Mouse (Mus musculus): Measurements from ENCODE around the gene Dusp9. TPM values are rescaled to one million over a fixed set of nuclear protein-coding genes. Genes with fewer than 3 reads are reported as not detected.

Gene Dusp9
- polyA plus RNA-seq, 1 experiment from 2014 or later = 1.7 TPM

DNA sequence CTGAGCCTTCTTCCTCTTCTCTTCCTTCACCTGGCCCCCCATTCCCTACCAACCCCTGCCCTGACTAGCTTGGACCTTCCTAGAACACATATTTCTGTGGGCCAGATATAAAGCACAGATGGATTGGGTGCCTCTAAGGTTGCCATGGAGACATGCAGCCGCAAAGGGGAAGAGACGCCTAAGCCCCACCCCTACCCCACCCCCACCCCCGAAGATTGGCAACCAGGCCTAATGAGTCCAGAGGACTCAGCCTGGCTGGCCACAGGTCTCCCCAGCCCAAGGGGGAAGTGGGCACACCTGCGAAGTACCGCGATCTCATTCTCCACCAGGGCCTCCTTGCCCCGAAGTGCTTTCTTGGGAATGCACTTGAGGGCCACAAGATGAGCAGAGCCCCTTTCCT, 19.2 kb downstream of the Dusp9 start:
- Histone ChIP-seq H3K4me3 (ENCODE audit: low read depth, low read length) (no peak overlapping the region), H3K36me3 (ENCODE audit: control insufficient read depth, insufficient read depth, low read length) (no peaks in the 10 kb centered on the region), H3K9ac (ENCODE audit: low read length) (no peak overlapping the region), H3K27ac (ENCODE audit: low read depth, low read length) (no peak overlapping the region), H3K9me3 (ENCODE audit: control insufficient read depth, low read length) (no peaks in the 10 kb centered on the region), H3K27me3 (ENCODE audit: control insufficient read depth, insufficient read depth, low read length) (no peaks in the 10 kb centered on the region; the same call in 1 of the 2 replicates), H3K4me1 (ENCODE audit: control insufficient read depth, insufficient read depth, low read length) (peaks cover 3% of the 10 kb centered on the region; the same call in 1 of the 2 replicates), H3K4me2 (no peak overlapping the region)
- DNase-seq (ENCODE audit: low spot score, missing footprints) = no peak
- no peak for ATAC-seq (ENCODE audit: low FRiP score)
- WGBS = 47% methylated on average over 7 of the region's 7 CpGs

DNA sequence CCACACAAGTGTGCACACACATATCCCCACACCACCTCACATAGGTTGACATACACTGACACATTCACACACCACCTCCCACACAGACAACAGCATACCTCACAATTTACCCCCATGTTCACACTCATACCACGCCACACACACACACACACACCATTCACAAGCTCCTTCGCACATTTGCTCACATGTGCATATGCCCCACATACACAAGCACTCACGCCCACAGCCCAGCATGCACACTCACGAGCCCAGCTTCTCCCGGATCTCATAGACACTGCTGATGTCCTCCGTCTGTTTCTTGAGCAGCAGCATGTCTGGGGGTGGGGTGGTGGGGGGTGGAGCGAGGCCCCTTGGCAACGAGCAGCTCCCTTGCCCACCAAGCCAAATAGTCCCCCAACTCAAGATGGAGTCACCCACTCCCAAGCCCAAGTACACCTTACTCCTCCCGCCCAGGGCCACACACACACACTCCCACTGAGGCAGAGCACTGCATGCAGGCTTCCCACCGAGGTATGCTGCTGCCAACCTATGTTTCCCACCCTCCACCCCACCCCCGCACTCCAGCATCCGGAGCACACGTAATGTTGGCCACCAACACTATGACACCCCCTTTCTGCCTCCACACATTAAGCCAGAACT, 19.8 kb downstream of the Dusp9 start:
- H3K9me3 ChIP-seq (ENCODE audit: control insufficient read depth, low read length) = no peaks in the 10 kb centered on the region
- H3K4me2 ChIP-seq = peak overlapping the region; percentile 62
- WGBS = 65% methylated on average over 13 of the region's 13 CpGs
- DNase-seq (ENCODE audit: low spot score, missing footprints) (no peak), ATAC-seq (ENCODE audit: low FRiP score) (peak; percentile 45)
- H3K4me3 ChIP-seq (ENCODE audit: low read depth, low read length) = peak overlapping the region; percentile 45
- peaks cover 3% of the 10 kb centered on the region; the same call in 1 of the 2 replicates for H3K4me1 ChIP-seq (ENCODE audit: control insufficient read depth, insufficient read depth, low read length)
- peak overlapping the region; percentile 59; the same call in 1 of the 2 replicates for H3K9ac ChIP-seq (ENCODE audit: low read length)
- H3K27me3 ChIP-seq (ENCODE audit: control insufficient read depth, insufficient read depth, low read length) = no peaks in the 10 kb centered on the region
- H3K36me3 ChIP-seq (ENCODE audit: control insufficient read depth, insufficient read depth, low read length) = no peaks in the 10 kb centered on the region
- H3K27ac ChIP-seq (ENCODE audit: low read depth, low read length) = no peak overlapping the region

DNA sequence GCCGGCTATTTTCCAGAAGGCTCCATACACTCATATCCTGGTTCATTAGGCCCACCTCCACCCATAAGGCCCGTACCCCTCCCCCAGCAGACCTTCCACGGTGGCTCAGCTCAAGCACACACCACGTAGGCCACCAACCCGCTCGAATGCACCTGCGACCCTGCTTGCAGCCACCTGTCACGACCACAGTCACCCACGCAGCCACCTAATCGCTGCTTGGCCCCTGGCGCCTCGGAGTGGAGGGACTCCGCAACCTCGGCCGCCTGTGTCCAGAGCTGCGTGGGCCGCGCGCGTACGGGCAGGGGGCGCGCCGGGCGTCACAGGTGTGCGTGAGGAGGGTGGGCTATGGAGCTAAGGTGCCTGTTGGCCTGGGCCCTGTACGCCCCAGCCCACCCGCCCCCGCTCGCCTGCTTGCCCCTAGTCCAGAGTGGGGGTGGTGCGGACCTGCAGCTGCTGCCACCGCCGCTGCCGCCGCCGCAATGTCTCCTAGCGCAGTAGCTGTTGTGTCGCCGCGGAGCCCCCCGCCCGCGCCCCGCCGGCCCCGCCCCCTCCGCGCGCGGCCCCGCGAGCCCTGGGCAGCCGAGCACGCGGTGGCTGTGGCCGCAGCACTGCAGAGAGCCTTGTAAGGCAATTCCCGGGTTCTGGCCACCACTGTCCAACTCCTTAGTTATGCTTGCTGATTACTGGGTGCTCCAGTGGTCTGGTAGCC, 20.5 kb downstream of the Dusp9 start, which contains the start of gene Pnck:
Gene Pnck, minus strand, starts transcription at position 543 of the 709 bp plus-strand sequence.
- Histone ChIP-seq H3K4me3 (ENCODE audit: low read depth, low read length) (peak within 1 kb of the TSS; percentile 45), H3K9ac (ENCODE audit: low read length) (peak within 1 kb of the TSS; percentile 59), H3K27me3 (ENCODE audit: control insufficient read depth, insufficient read depth, low read length) (no peaks in the 10 kb centered on the region), H3K9me3 (ENCODE audit: control insufficient read depth, low read length) (no peaks in the 10 kb centered on the region), H3K27ac (ENCODE audit: low read depth, low read length) (no peak within 1 kb of the TSS), H3K4me1 (ENCODE audit: control insufficient read depth, insufficient read depth, low read length) (peaks cover 3% of the 10 kb centered on the region; the same call in 1 of the 2 replicates), H3K36me3 (ENCODE audit: control insufficient read depth, insufficient read depth, low read length) (no peaks in the 10 kb centered on the region), H3K4me2 (peak within 1 kb of the TSS; percentile 62)
- peak; percentile 93 for DNase-seq (ENCODE audit: low spot score, missing footprints)
- ATAC-seq (ENCODE audit: low FRiP score) = peak; percentile 73
- WGBS = 21% methylated on average over 47 of the region's 57 CpGs

DNA sequence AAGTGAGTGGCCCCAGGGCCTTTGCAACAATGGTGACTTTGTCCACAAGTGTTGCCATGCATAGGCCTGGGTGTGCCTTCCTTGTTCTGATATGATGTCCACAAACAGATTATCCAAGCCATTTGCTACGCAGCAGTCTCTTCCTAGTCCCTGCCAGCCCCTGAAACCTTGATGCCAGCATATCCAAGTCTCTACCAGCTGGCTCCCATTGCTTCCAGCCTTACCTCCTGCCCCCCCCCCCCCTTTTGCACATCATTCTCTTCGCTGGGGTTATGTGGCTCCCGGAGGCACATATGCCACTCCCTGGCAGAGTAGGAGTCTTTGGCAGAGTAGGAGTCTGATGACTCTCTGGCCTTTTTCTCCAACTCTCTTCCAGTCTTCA, 21.1 kb downstream of the Dusp9 start:
- Histone ChIP-seq H3K27ac (ENCODE audit: low read depth, low read length) (no peak overlapping the region), H3K27me3 (ENCODE audit: control insufficient read depth, insufficient read depth, low read length) (no peaks in the 10 kb centered on the region), H3K9ac (ENCODE audit: low read length) (peak overlapping the region; percentile 59), H3K9me3 (ENCODE audit: control insufficient read depth, low read length) (no peaks in the 10 kb centered on the region), H3K4me2 (peak overlapping the region; percentile 62), H3K4me1 (ENCODE audit: control insufficient read depth, insufficient read depth, low read length) (peaks cover 3% of the 10 kb centered on the region; the same call in 1 of the 2 replicates), H3K36me3 (ENCODE audit: control insufficient read depth, insufficient read depth, low read length) (no peaks in the 10 kb centered on the region), H3K4me3 (ENCODE audit: low read depth, low read length) (peak overlapping the region; percentile 45)
- DNase-seq (ENCODE audit: low spot score, missing footprints) (no peak), ATAC-seq (ENCODE audit: low FRiP score) (no peak)
- WGBS = 74% methylated on average over 3 of the region's 3 CpGs

- no peak overlapping the region for H3K4me2 ChIP-seq
- ATAC-seq (ENCODE audit: low FRiP score) = no peak
- peaks cover 3% of the 10 kb centered on the region; the same call in 1 of the 2 replicates for H3K4me1 ChIP-seq (ENCODE audit: control insufficient read depth, insufficient read depth, low read length)
- H3K4me3 ChIP-seq (ENCODE audit: low read depth, low read length) = no peak overlapping the region
- H3K27ac ChIP-seq (ENCODE audit: low read depth, low read length) = no peak overlapping the region
- H3K27me3 ChIP-seq (ENCODE audit: control insufficient read depth, insufficient read depth, low read length) = no peaks in the 10 kb centered on the region
- no peaks in the 10 kb centered on the region for H3K9me3 ChIP-seq (ENCODE audit: control insufficient read depth, low read length)
- no peaks in the 10 kb centered on the region for H3K36me3 ChIP-seq (ENCODE audit: control insufficient read depth, insufficient read depth, low read length)
- DNase-seq (ENCODE audit: low spot score, missing footprints) = no peak
- H3K9ac ChIP-seq (ENCODE audit: low read length) = no peak overlapping the region
Observed at GRCm38 (mm10) chrX:73663143-73663542, 23.9 kb downstream of the Dusp9 start.

- 75% methylated on average over 4 of the region's 4 CpGs for WGBS
- ATAC-seq (ENCODE audit: low FRiP score) (peak; percentile 59; the same call in 1 of the 2 replicates), DNase-seq (ENCODE audit: low spot score, missing footprints) (peak; percentile 87)
Observed at GRCm38 (mm10) chrX:73672031-73672431, 32.8 kb downstream of the Dusp9 start.

DNA sequence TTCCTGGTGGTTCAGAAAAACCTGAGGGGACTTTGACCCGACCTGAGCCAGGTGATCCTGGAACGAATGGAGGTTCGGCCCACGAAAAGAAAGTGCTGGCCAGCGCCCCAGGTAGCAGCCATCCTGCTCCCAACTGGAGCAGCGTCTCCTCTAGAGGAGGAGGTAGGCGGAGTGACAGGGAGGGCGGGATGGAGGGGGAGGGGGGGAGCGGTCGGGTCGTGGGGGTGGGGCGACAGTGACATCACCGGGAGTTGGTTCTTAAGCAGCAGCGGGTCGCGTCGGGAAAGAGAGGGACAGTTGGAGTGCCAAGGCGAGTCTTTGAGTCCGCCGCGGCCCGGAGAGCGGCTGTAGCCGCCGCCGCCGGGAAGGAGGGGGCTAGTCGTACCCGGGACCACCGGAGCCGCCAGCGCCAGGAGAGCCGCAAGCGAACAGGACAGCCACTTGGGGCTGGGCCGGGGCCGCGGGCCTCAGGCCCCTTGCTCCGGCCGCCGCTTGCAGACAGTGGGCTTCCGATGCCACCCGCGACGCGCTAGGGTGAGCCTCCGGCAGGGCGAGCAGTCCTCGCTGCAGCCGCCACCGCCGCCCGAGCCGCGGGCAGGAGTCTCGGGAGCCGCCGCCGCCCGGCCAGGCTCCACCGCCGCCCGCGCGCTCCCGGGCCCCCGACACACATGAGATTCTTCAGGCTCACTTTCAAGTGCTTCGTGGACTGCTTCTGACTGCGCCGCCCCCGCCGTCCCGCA, 33.8 kb downstream of the Dusp9 start, which contains the start of gene Slc6a8:
Gene Slc6a8, plus strand, starts transcription at position 272 of the 740 bp plus-strand sequence.
- peak within 1 kb of the TSS; percentile 68 for H3K4me2 ChIP-seq
- DNase-seq (ENCODE audit: low spot score, missing footprints) (peak; percentile 93), ATAC-seq (ENCODE audit: low FRiP score) (peak; percentile 78)
- peak within 1 kb of the TSS; percentile 70 for H3K9ac ChIP-seq (ENCODE audit: low read length)
- H3K9me3 ChIP-seq (ENCODE audit: control insufficient read depth, low read length) = no peaks in the 10 kb centered on the region
- no peaks in the 10 kb centered on the region for H3K27me3 ChIP-seq (ENCODE audit: control insufficient read depth, insufficient read depth, low read length)
- peak within 1 kb of the TSS; percentile 57 for H3K4me3 ChIP-seq (ENCODE audit: low read depth, low read length)
- no peak within 1 kb of the TSS for H3K27ac ChIP-seq (ENCODE audit: low read depth, low read length)
- H3K36me3 ChIP-seq (ENCODE audit: control insufficient read depth, insufficient read depth, low read length) = no peaks in the 10 kb centered on the region; the same call in 1 of the 2 replicates
- WGBS = 13% methylated on average over 36 of the region's 72 CpGs
- H3K4me1 ChIP-seq (ENCODE audit: control insufficient read depth, insufficient read depth, low read length) = peaks cover 3% of the 10 kb centered on the region; the same call in 1 of the 2 replicates

More at GRCm38 (mm10) chrX:73672031-73672431, 32.8 kb downstream of the Dusp9 start:
- H3K4me1 ChIP-seq (ENCODE audit: control insufficient read depth, insufficient read depth, low read length) = peaks cover 3% of the 10 kb centered on the region; the same call in 1 of the 2 replicates
- H3K27me3 ChIP-seq (ENCODE audit: control insufficient read depth, insufficient read depth, low read length) = no peaks in the 10 kb centered on the region
- no peak overlapping the region for H3K4me2 ChIP-seq
- H3K9ac ChIP-seq (ENCODE audit: low read length) = no peak overlapping the region
- no peaks in the 10 kb centered on the region for H3K9me3 ChIP-seq (ENCODE audit: control insufficient read depth, low read length)
- H3K4me3 ChIP-seq (ENCODE audit: low read depth, low read length) = no peak overlapping the region
- H3K27ac ChIP-seq (ENCODE audit: low read depth, low read length) = no peak overlapping the region
- H3K36me3 ChIP-seq (ENCODE audit: control insufficient read depth, insufficient read depth, low read length) = no peaks in the 10 kb centered on the region; the same call in 1 of the 2 replicates

DNA sequence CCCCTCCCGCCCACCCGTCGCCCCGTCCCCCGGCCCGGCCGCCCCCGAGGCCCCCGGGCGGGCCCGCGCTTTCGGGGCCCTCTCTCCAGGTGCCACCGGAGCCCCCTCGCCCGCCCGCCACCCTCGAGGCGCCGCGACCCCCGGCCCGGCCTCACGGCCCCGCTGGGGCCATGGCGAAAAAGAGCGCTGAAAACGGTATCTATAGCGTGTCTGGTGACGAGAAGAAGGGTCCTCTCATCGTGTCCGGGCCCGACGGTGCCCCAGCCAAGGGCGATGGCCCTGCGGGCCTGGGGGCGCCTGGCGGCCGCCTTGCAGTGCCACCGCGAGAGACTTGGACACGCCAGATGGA, 34.4 kb downstream of the Dusp9 start:
- peaks cover 3% of the 10 kb centered on the region; the same call in 1 of the 2 replicates for H3K4me1 ChIP-seq (ENCODE audit: control insufficient read depth, insufficient read depth, low read length)
- H3K27ac ChIP-seq (ENCODE audit: low read depth, low read length) = no peak overlapping the region
- no peak for DNase-seq (ENCODE audit: low spot score, missing footprints)

More for the DNA sequence above, 34.4 kb downstream of the Dusp9 start:
- no peaks in the 10 kb centered on the region; the same call in 1 of the 2 replicates for H3K36me3 ChIP-seq (ENCODE audit: control insufficient read depth, insufficient read depth, low read length)
- H3K9me3 ChIP-seq (ENCODE audit: control insufficient read depth, low read length) = no peaks in the 10 kb centered on the region
- H3K4me2 ChIP-seq = peak overlapping the region; percentile 68
- ATAC-seq (ENCODE audit: low FRiP score) = peak; percentile 6; the same call in 1 of the 2 replicates
- H3K27me3 ChIP-seq (ENCODE audit: control insufficient read depth, insufficient read depth, low read length) = no peaks in the 10 kb centered on the region
- H3K9ac ChIP-seq (ENCODE audit: low read length) = peak overlapping the region; percentile 70
- peak overlapping the region; percentile 57 for H3K4me3 ChIP-seq (ENCODE audit: low read depth, low read length)
- 3% methylated on average over 13 of the region's 42 CpGs for WGBS

Measured in midbrain, embryonic 11.5 days (tissue).